Mouse (Mus musculus): Measurements from ENCODE around the gene Cfap58.

Cfap58 gene

GRCm38 (mm10) chr19:47978109-47978701 lies 40.7 kb downstream of the Cfap58 start:
- Histone ChIP-seq H3K27me3 (ENCODE audit: control insufficient read depth, insufficient read depth, low read length, poor library complexity, severe bottlenecking) (no peaks in the 10 kb centered on the region), H3K36me3 (ENCODE audit: control insufficient read depth, insufficient read depth, low read length, poor library complexity, severe bottlenecking) (no peaks in the 10 kb centered on the region)
- no peak for DNase-seq (ENCODE audit: low read depth, low spot score)

DNA sequence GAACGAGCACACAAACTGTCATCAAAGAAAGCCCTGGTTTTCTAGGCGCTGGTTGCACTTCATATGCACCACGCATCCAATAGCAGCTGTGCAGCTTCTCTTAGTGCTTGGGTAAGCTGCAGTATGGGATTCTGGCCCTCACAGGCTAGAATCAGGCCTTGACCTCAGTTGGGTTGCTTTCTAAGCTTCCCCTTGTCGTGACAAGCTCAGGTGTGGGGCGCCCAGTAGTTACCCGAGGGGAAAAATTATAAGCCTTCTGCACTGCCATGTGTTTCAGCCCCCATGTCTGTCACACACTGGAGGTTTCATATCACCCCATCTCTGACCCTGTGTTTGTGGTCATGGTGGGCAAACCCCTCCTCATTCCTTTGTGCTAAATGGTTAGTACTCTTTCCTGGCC lies 42.0 kb downstream of the Cfap58 start:
- H3K36me3 ChIP-seq (ENCODE audit: control insufficient read depth, insufficient read depth, low read length, poor library complexity, severe bottlenecking) = no peaks in the 10 kb centered on the region
- H3K27me3 ChIP-seq (ENCODE audit: control insufficient read depth, insufficient read depth, low read length, poor library complexity, severe bottlenecking) = no peaks in the 10 kb centered on the region
- no peak for DNase-seq (ENCODE audit: low read depth, low spot score)

GRCm38 (mm10) chr19:47980241-47980640 lies 42.8 kb downstream of the Cfap58 start:
- DNase-seq (ENCODE audit: low read depth, low spot score) = no peak
- Histone ChIP-seq H3K36me3 (ENCODE audit: control insufficient read depth, insufficient read depth, low read length, poor library complexity, severe bottlenecking) (no peaks in the 10 kb centered on the region), H3K27me3 (ENCODE audit: control insufficient read depth, insufficient read depth, low read length, poor library complexity, severe bottlenecking) (no peaks in the 10 kb centered on the region)

DNA sequence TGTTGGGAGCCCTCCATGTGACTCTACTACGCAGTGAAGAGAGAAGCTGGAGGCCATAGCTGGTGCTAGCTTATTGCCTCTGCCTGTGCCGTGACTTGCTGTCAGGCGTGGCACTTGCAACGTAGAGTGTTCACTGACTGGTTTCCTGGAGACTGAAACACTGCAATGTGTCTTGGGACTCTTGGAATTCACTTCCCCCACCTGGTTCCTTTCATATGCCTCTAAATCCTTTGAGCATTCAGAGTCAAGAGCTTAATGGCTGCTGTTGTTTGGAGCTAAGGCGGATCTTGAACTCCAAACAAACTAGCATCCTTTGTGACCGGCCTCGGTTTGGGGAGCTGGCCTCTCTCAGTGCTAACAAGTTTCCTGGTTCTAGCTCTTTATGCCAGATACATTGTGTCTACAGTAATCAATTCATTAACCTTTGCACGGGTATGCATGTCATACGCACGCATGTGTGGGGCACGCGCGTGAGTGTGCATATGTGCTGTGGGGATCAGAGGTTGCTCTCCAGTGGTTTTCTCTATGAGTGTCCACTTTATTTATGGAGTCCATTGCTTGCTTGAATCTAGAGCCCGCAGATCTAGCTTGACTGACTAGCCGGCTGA lies 48.2 kb downstream of the Cfap58 start:
- H3K36me3 ChIP-seq (ENCODE audit: control insufficient read depth, insufficient read depth, low read length, poor library complexity, severe bottlenecking) = no peaks in the 10 kb centered on the region
- no peak for DNase-seq (ENCODE audit: low read depth, low spot score)
- no peaks in the 10 kb centered on the region for H3K27me3 ChIP-seq (ENCODE audit: control insufficient read depth, insufficient read depth, low read length, poor library complexity, severe bottlenecking)

DNA sequence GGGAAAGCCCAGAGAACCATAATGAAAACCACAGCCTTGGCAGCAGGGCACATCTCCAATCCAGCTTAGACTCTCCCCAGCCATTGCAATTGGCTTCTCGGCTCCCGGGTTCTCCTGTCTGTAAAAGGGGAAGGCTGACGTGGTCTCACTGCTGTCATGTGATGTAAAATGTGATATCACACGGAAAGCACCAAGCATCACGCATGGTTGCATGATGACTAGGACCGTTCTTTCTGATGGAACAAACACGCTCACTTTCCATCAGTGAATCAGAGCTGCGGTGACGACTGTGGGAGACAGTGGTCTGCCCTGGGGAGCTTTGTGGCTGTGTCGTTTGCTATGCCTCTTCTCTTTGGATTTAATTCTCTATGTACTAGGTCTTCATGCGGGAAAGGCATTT lies 50.5 kb downstream of the Cfap58 start:
- Histone ChIP-seq H3K27me3 (ENCODE audit: control insufficient read depth, insufficient read depth, low read length, poor library complexity, severe bottlenecking) (no peaks in the 10 kb centered on the region), H3K36me3 (ENCODE audit: control insufficient read depth, insufficient read depth, low read length, poor library complexity, severe bottlenecking) (no peaks in the 10 kb centered on the region)
- DNase-seq (ENCODE audit: low read depth, low spot score) = no peak

GRCm38 (mm10) chr19:47988456-47988855 lies 51.0 kb downstream of the Cfap58 start:
- Histone ChIP-seq H3K36me3 (ENCODE audit: control insufficient read depth, insufficient read depth, low read length, poor library complexity, severe bottlenecking) (no peaks in the 10 kb centered on the region), H3K27me3 (ENCODE audit: control insufficient read depth, insufficient read depth, low read length, poor library complexity, severe bottlenecking) (no peaks in the 10 kb centered on the region)
- DNase-seq (ENCODE audit: low read depth, low spot score) = no peak

- no peaks in the 10 kb centered on the region for H3K27me3 ChIP-seq (ENCODE audit: control insufficient read depth, insufficient read depth, low read length, poor library complexity, severe bottlenecking)
- H3K36me3 ChIP-seq (ENCODE audit: control insufficient read depth, insufficient read depth, low read length, poor library complexity, severe bottlenecking) = no peaks in the 10 kb centered on the region
- DNase-seq (ENCODE audit: low read depth, low spot score) = no peak
Observed at GRCm38 (mm10) chr19:47988880-47989574, 51.6 kb downstream of the Cfap58 start.

DNA sequence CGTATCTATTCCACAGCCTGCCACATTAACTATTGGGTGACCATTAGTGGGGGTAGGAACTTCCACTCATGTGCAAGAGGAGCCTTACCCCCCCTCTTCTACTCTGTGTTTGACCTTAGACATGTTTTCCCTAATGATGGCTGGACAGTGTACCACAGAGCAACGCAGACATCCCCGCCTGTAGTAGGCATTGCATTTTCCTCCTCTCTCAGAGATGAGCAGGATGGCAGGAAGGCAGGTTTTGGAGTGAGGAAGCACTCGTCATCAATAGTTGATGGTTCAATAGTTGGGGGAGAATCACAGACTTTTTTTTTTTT lies 52.1 kb downstream of the Cfap58 start:
- Histone ChIP-seq H3K27me3 (ENCODE audit: control insufficient read depth, insufficient read depth, low read length, poor library complexity, severe bottlenecking) (no peaks in the 10 kb centered on the region), H3K36me3 (ENCODE audit: control insufficient read depth, insufficient read depth, low read length, poor library complexity, severe bottlenecking) (no peaks in the 10 kb centered on the region)
- no peak for DNase-seq (ENCODE audit: low read depth, low spot score)

DNA sequence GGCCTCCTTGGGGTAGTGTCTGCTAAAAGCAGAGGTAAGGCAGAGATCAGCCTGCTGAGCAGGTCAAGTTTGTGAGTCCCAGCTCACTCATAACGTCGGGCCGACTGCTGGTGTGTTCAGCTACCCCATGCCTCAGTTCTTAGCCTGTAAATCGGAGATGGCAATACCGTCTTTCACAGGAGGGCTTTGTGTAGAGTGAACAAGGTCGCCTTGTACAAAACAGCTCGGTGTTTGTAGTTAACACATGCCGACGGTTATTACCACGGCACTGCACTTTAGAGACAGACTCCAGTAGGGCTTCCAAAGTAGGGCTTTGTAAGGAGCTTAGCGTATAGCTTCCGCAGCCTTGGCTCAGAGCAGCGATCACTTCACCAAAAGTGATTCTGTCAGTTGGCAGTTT lies 63.8 kb downstream of the Cfap58 start:
- H3K36me3 ChIP-seq (ENCODE audit: control insufficient read depth, insufficient read depth, low read length, poor library complexity, severe bottlenecking) = no peaks in the 10 kb centered on the region

DNA sequence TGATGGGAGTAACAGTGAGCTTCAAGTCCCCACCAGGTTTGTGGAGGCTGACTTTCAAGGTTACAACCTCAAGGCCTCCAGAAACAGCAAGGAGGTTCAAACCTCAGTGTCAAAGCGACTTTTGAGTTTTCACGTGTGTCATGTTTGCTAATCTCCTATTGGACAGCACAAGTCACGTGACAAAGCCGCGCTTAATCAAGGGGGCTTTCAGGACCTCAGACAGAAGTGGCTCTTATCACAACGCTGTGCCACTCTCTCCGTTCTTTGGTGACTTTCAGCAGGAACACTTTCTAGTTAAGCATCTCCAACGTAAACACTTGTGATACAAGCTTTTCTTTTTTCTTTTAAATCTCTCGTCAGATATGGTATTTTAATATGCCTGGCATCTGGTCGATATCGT lies 64.3 kb downstream of the Cfap58 start:
- no peaks in the 10 kb centered on the region for H3K27me3 ChIP-seq (ENCODE audit: control insufficient read depth, insufficient read depth, low read length, poor library complexity, severe bottlenecking)
- DNase-seq (ENCODE audit: low read depth, low spot score) = no peak
- no peaks in the 10 kb centered on the region for H3K36me3 ChIP-seq (ENCODE audit: control insufficient read depth, insufficient read depth, low read length, poor library complexity, severe bottlenecking)

More for the DNA sequence above, 63.8 kb downstream of the Cfap58 start:
- DNase-seq (ENCODE audit: low read depth, low spot score) = no peak
- no peaks in the 10 kb centered on the region for H3K27me3 ChIP-seq (ENCODE audit: control insufficient read depth, insufficient read depth, low read length, poor library complexity, severe bottlenecking)

- DNase-seq (ENCODE audit: low read depth, low spot score) = no peak
- H3K27me3 ChIP-seq (ENCODE audit: control insufficient read depth, insufficient read depth, low read length, poor library complexity, severe bottlenecking) = no peaks in the 10 kb centered on the region
Observed at GRCm38 (mm10) chr19:48008771-48009413, 71.4 kb downstream of the Cfap58 start.

GRCm38 (mm10) chr19:48009586-48010331 lies 72.3 kb downstream of the Cfap58 start:
- H3K27me3 ChIP-seq (ENCODE audit: control insufficient read depth, insufficient read depth, low read length, poor library complexity, severe bottlenecking) = no peaks in the 10 kb centered on the region
- DNase-seq (ENCODE audit: low read depth, low spot score) = no peak
- H3K36me3 ChIP-seq (ENCODE audit: control insufficient read depth, insufficient read depth, low read length, poor library complexity, severe bottlenecking) = no peaks in the 10 kb centered on the region

More at GRCm38 (mm10) chr19:48008771-48009413, 71.4 kb downstream of the Cfap58 start:
- H3K36me3 ChIP-seq (ENCODE audit: control insufficient read depth, insufficient read depth, low read length, poor library complexity, severe bottlenecking) = no peaks in the 10 kb centered on the region

- Histone ChIP-seq H3K27me3 (ENCODE audit: control insufficient read depth, insufficient read depth, low read length, poor library complexity, severe bottlenecking) (no peaks in the 10 kb centered on the region), H3K36me3 (ENCODE audit: control insufficient read depth, insufficient read depth, low read length, poor library complexity, severe bottlenecking) (no peaks in the 10 kb centered on the region)
- no peak for DNase-seq (ENCODE audit: low read depth, low spot score)
Observed at GRCm38 (mm10) chr19:48020103-48020502, 82.6 kb downstream of the Cfap58 start.

- Histone ChIP-seq H3K36me3 (ENCODE audit: control insufficient read depth, insufficient read depth, low read length, poor library complexity, severe bottlenecking) (no peaks in the 10 kb centered on the region), H3K27me3 (ENCODE audit: control insufficient read depth, insufficient read depth, low read length, poor library complexity, severe bottlenecking) (no peaks in the 10 kb centered on the region)
- no peak for DNase-seq (ENCODE audit: low read depth, low spot score)
Observed at GRCm38 (mm10) chr19:48021435-48021834, 84.0 kb downstream of the Cfap58 start.

DNA sequence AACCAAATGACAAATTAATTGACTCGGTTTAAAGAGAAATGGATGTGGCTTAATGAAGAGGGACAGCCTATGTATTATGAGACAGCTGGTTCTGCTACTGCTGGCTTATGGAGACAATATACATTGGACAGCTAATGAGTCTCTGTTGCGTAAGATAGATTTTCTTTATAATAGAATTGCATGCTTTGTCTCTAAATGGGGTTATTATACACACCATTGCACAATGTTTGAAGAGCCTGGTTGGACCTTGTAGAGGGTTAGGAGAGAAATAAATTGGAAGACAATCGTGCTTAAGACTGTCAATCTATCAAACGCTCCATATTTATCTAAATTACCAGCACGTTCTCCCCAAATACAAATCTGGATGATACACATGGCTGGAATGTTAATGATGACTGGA lies 85.3 kb downstream of the Cfap58 start:
- Histone ChIP-seq H3K27me3 (ENCODE audit: control insufficient read depth, insufficient read depth, low read length, poor library complexity, severe bottlenecking) (no peaks in the 10 kb centered on the region), H3K36me3 (ENCODE audit: control insufficient read depth, insufficient read depth, low read length, poor library complexity, severe bottlenecking) (no peaks in the 10 kb centered on the region)
- no peak for DNase-seq (ENCODE audit: low read depth, low spot score)

Measured in splenic B cell, adult 2 months (primary cell).